Mouse (Mus musculus) adrenal gland, adult 18-20 months (tissue): ENCODE data around the gene Nthl1. TPM values are rescaled to one million over a fixed set of nuclear protein-coding genes. Genes with fewer than 3 reads are reported as not detected.
A peak's percentile ranks its signal among the peaks of the same experiment; 100 is the strongest.
"Not testable (repeated sequence)": the region's sequence is repeated elsewhere in the genome, so short reads cannot be mapped to it uniquely, and the experiment has no call there.

Experiments used
- DNase-seq, 2 experiments: peaks; one replicate each; pipeline ENCODE4 v3.0.0; 2021 to 2022; ENCODE audit warnings: low spot score in 2 of 2
- total RNA-seq, 2 experiments: library from RNA; stranded (reverse); gene quantifications; 1 replicate in 1 of 2; 2 replicates in 1 of 2; pipeline ENCODE4 v1.2.3; 2021

Gene Nthl1
- total RNA-seq, 2 experiments from 2014 or later, result 7.3 to 8.0 TPM

GRCm38 (mm10) chr17:24649581-24650069 is 17.1 kb downstream of the Nthl1 start:
- DNase-seq, result peak; percentile 38 to 56

GRCm38 (mm10) chr17:24650070-24650616 is 17.7 kb downstream of the Nthl1 start, which contains the start of gene Slc9a3r2:
TSS of gene Slc9a3r2 (minus strand) at chr17:24650327.
- peak; percentile 65 to 72 for DNase-seq

- no peak for DNase-seq
Measured at GRCm38 (mm10) chr17:24650766-24651165, 18.3 kb downstream of the Nthl1 start.

- DNase-seq, result no peak
Measured at GRCm38 (mm10) chr17:24651835-24652234, 19.4 kb downstream of the Nthl1 start.

- DNase-seq, result peak; percentile 69 to 77
Measured at GRCm38 (mm10) chr17:24653967-24654710, 21.7 kb downstream of the Nthl1 start.

- DNase-seq, result no peak
Measured at GRCm38 (mm10) chr17:24654969-24655368, 22.5 kb downstream of the Nthl1 start.

GRCm38 (mm10) chr17:24658017-24658758 is 25.7 kb downstream of the Nthl1 start, which contains the start of gene Npw:
TSS of gene Npw (minus strand) at chr17:24658457.
- DNase-seq, result no peak

GRCm38 (mm10) chr17:24667011-24667410 is 34.5 kb downstream of the Nthl1 start:
- not testable (repeated sequence) for DNase-seq

GRCm38 (mm10) chr17:24667416-24667815 is 34.9 kb downstream of the Nthl1 start:
- DNase-seq, result peak; percentile 37 to 52

GRCm38 (mm10) chr17:24669214-24669544 is 36.7 kb downstream of the Nthl1 start:
- not testable (repeated sequence) for DNase-seq

GRCm38 (mm10) chr17:24669545-24670245 is 37.2 kb downstream of the Nthl1 start, which contains the start of gene Zfp598:
TSS of gene Zfp598 (plus strand) at chr17:24669687.
- peak; percentile 97 for DNase-seq

GRCm38 (mm10) chr17:24670246-24670844 is 37.9 kb downstream of the Nthl1 start:
- DNase-seq, result no peak

GRCm38 (mm10) chr17:24671346-24671745 is 38.9 kb downstream of the Nthl1 start:
- no peak for DNase-seq

GRCm38 (mm10) chr17:24672141-24672540 is 39.7 kb downstream of the Nthl1 start:
- peak; percentile 40 to 48 for DNase-seq

- DNase-seq, result no peak
Measured at GRCm38 (mm10) chr17:24674277-24674676, 41.8 kb downstream of the Nthl1 start.

GRCm38 (mm10) chr17:24676187-24676586 is 43.7 kb downstream of the Nthl1 start:
- peak in 1 of 2 experiments; percentile 52 for DNase-seq

GRCm38 (mm10) chr17:24676877-24677276 is 44.4 kb downstream of the Nthl1 start:
- no peak for DNase-seq

- no peak for DNase-seq
Measured at GRCm38 (mm10) chr17:24677500-24678080, 45.1 kb downstream of the Nthl1 start.

- DNase-seq, result no peak
Measured at GRCm38 (mm10) chr17:24686514-24686913, 54.0 kb downstream of the Nthl1 start.

GRCm38 (mm10) chr17:24687146-24687595 is 54.7 kb downstream of the Nthl1 start:
- peak; percentile 55 to 64 for DNase-seq
